Mouse (Mus musculus): Measurements from ENCODE around the gene Ubash3a.

- no peak for TF ChIP-seq TAL1 (IDR thresholded peaks at IDR 0.05; ENCODE audit: low read length)
- TF ChIP-seq GATA1 (IDR thresholded peaks at IDR 0.05; ENCODE audit: low read length), result no peak
Measured at GRCm38 (mm10) chr17:31163821-31164220, 43.9 kb upstream of the Ubash3a start.
